Mouse (Mus musculus) inflammation-experienced regulatory T-cells, adult 6 months (primary cell): ENCODE results near the gene Fbxo7. TPM values are rescaled to one million over a fixed set of nuclear protein-coding genes. Genes with fewer than 3 reads are reported as not detected.
"Not testable (repeated sequence)": the region's sequence is repeated elsewhere in the genome, so short reads cannot be mapped to it uniquely, and the experiment has no call there.

Source experiments
- ATAC-seq: one replicate; pipeline ENCODE4 v1.8.0; 2017
- polyA plus RNA-seq, 3 experiments: library from polyadenylated mRNA; unstranded; fragments of 100-300 nt; shearing (Covaris generic); gene quantifications; one replicate each; pipeline ENCODE4 v1.2.1; 2017

Fbxo7 gene
- polyA plus RNA-seq: 10 to 100 TPM; 37.0 to 46.3 (median 40.5) TPM

- ATAC-seq: peak; percentile 89
Measured at GRCm38 (mm10) chr10:86021749-86022473, at the start of gene Fbxo7. Gene Fbxo7 (plus strand): TSS chr10:86021972.

- ATAC-seq: no peak
Measured at GRCm38 (mm10) chr10:85972915-85973314, 48.9 kb upstream of the Fbxo7 start.

- ATAC-seq: no peak
Measured at GRCm38 (mm10) chr10:85989412-85990115, 32.2 kb upstream of the Fbxo7 start.

DNA sequence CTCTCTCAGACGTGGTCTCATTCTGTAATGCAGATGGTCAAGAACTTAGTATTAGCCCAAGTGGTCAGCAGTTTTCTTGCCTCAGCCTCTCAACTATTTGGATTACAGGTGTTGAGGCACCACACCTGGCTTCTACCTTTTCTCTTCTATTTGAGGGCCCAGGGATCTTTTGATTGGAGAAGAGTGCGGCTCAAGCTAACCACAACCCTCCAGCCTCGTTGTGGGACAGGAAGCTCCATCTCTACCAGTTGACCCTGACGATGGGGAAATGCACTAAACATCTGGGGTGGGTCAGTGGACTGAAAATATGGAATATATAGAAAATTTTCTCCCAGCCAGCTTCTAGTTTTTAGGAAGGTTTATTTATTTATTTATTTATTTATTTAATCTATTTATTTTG, 29.4 kb upstream of the Fbxo7 start:
- ATAC-seq: no peak

DNA sequence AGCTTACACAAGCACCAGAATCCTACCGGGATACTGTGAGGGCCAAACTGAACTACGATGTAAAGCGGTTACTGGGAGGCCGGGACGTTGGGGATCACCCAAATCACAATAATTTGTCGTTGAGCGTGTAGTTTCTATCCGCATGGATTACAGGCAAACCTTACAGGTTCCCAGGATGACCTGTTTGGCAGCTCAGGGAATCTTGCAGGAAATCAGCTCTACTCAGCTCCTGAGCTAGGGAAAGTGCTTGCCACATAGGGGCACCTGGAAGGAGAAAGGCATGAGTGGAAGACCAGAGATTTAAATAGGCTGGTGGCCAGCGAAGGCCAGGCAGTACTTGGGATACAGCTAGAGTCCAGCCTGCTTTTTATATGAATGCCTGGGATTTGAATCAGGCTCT, 27.9 kb upstream of the Fbxo7 start:
- ATAC-seq: no peak

DNA sequence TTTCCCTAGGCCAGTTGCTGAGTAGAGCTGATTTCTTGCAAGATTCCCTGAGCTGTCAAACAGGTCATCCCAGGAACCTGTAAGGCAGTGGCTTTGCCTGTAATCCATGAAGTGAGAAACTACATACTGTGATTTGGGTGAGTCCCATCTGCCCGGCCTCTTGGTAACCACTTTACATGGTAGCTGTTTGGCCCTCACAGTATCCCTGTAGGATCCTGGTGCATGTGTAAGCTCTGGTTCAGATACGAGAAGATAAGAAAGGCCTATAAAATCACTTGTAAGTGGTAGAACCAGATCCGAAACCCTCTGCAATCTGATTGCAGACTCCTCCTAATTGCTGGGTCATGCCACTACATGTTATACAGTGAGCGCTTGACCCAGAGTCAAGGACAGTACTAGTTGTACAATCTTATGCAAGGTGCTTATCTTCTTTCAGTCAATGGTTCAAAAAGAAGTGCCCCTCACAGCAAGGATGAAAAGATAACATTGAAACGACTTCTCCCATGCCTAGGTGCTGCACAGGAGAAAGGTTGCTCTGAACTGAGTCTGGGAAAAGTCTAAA, 27.1 kb upstream of the Fbxo7 start:
- no peak for ATAC-seq

DNA sequence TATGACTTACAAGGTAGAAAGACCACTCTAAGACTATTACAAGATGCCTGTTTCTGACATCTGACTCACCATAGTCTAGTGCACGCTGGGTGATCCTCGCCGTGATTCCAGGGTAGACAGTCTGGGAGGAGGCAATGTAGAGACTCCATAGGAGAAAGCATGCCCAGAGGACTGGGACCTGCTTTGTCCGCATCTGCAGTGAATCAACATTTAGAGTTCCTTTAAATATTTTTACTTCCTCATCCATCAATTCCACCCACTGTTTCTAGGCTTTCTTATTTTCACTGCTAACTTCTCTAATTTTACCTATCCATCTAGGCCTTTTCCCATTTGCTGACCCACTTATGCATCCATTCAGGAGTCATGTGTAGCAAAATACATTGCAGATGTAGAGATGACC, 21.3 kb upstream of the Fbxo7 start:
- ATAC-seq: no peak

GRCm38 (mm10) chr10:86006455-86006854, 15.3 kb upstream of the Fbxo7 start:
- no peak for ATAC-seq

DNA sequence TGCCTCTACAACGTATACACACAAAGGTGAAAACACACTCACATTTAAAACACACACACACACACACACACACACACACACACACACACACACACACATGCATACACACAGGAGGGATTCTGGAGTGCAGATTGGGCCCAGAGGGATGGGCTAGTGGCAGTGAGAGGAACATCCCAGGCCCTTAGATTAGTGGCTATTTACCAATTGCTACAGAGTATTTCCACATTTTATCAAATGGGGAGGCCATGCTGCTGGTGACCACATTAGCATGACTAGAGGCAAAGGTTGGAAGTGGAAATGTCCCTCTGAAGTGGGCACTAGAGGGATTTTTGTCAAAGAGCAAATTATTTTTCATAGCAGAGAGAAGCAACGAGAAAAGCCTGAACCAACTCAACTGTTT, 12.1 kb upstream of the Fbxo7 start:
- no peak for ATAC-seq

DNA sequence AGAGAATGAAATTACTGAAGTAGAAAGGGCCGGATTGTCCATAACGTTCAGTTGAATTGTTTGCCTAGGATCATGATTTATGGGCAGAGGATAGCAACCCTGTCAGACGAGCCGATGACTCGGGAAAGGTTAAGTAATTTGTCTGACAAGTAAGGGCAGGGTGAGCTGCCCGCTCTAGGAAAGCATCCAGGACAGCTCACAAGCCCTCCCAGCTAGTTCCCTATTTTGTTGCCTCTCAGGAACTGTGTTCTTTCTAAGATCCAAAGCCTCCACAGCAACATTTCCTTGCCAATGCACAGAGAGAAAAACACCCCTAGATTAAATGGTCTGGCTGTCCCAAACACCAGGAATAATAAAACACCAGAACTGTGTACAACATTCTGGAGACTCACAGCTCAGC, 11.1 kb upstream of the Fbxo7 start:
- no peak for ATAC-seq

DNA sequence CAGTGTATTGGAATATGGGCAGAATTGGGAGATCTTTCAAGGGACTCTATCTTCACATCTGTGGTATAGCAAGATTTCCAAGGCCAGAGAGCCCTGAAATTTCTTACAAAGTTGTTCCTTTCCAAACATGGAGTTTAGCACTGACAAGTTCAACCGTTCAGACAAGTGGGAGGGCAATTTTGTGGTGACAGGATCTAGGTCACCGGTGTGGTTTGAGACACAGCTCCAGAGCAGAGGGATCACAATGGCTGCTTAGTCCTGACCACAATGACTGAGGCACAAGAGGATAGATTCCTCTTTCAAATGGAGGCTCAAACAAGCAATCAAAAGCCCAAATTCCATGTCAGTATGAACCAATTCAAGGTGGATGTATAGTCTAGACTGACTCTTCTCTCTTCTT, 10.6 kb upstream of the Fbxo7 start:
- no peak for ATAC-seq

DNA sequence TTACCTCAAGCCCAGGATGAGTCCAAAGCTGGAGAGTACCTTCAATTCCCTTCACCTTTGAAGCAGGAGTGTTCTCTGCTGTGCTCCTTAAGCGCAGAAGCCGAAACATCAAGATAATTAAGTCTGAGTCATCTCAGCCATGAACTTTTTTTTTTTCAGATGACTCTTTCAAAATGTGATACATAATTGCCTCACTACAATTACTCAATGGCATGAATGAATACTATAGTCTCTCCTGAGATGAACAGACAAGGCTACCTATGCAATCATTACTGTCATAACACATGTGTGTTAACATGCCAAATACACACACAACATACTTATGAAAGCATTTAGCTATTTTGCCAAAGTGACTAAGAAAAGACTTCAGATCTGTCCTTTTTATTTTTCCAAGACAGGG, 10.0 kb upstream of the Fbxo7 start, which contains the start of gene Bpifc:
TSS of gene Bpifc (minus strand) at position 115 of the 400 bp plus-strand sequence.
- no peak for ATAC-seq

DNA sequence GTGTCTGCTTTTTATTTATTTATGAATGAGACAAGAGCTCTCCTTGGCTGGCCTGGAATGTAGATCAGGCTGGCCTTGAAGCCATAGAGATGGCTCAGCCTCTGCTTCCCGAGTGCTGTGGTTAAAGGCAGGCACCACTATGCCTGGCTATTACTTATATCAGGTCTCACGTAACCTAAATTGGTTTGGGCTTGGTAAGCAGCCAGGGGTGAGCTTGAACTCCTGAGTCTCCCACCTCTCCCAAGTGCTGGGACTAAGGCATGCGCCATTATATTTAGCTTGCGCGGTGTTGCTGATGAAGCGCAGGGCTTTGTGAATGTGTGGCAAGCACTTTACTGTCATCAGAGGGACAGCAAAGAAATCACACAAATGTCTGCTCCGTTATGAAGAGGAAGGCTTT, 4.0 kb upstream of the Fbxo7 start:
- no peak for ATAC-seq

DNA sequence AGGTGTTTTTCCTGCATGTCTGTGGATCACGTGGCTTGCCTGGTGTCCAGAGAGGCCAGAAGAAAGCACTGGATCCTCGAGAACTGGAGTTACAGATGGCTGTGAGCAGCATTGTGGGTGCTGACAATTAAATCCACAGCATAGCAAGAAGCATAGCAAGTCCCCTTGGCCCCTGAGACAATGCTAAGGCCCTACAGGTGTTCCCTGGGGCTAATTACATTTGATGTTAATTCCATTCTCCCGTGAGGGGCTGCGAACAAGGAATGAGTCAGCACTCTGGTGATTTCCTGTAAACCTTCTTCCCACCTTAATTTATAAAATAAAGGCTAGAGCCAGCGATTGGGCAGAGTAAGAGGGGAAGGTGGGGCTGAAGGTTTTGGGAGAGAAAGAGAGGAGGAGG, 3.0 kb upstream of the Fbxo7 start:
- ATAC-seq: no peak

DNA sequence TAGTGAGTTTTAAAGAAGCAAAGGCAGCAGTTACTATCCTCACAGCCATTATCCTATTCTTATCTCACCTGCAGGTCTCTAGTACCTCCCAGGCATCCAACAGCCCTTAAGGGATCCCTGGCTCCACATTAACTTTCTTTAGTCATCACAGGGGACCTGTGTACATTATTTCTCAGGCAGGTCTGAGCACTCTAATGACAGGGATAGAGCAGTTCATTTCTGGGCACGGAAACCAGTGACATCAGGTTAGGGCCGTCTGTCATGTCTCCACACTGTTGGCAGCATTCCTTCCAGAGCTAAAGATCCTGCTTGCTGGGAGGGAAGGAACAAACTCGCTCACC, 394 bp upstream of the Fbxo7 start:
- peak; percentile 35 for ATAC-seq

- ATAC-seq: peak; percentile 25
Measured at GRCm38 (mm10) chr10:86022474-86022816, 673 bp downstream of the Fbxo7 start.

DNA sequence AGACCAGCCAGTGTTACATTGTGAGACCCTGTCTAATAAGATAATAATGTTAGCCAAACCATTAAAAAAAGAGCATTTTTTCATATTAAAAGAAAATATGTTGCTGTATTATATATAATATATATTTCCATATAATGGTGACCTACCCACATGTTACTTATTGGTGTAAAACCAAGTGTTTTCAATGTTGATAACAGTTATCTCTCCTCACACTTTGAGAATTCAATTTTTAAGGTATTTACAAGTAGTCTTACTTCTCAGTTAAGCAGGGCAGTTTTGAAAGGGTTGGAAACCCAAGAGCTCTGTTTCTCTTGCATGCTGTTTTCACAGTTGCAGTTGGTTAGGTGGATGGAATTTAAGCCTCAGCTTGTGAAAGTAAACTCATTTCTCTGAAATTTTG, 1.4 kb downstream of the Fbxo7 start:
- no peak for ATAC-seq

GRCm38 (mm10) chr10:86025906-86026305, 4.1 kb downstream of the Fbxo7 start:
- no peak for ATAC-seq

GRCm38 (mm10) chr10:86026354-86026753, 4.6 kb downstream of the Fbxo7 start:
- no peak for ATAC-seq

DNA sequence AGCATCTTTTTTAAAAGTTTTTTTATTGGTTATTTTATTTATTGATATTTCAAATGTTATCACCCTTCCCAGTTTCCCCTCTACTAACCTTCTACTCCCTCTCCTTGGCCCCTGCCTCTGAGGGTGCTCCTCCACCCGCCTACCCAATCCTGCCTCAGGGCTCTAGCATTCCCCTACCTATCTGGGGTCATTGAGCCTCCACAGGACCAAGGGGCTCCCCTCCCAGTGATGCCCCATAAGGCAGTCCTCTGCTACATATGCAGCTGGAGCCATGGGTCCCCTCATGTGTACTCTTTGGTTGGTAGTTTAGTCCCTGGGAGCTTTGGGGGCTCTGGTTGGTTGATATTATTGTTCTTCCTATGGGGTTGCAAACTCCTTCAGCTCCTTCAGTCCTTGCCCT, 5.0 kb downstream of the Fbxo7 start:
- not testable (repeated sequence) for ATAC-seq

- no peak for ATAC-seq
Measured at GRCm38 (mm10) chr10:86030743-86031142, 9.0 kb downstream of the Fbxo7 start.

DNA sequence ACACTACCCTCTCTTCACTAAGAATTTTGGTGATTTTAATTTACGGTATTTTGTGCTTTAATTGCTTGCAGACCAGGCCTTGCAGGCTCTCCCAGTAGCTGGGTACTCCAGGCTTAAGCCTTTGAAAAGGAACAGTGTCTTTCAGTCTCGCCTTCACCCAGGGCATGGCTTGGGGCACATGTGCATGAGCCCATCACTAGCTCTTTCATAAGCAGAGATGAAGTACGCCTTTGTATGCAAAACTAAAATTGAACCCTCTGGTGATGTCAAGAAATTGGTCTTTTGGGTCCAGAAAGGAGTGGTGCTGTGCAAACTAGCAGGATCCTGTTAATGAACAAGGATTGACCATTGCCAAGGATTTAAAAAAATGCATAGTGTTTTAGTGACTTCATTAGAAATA, 10.7 kb downstream of the Fbxo7 start:
- ATAC-seq: no peak

GRCm38 (mm10) chr10:86034007-86034728, 12.4 kb downstream of the Fbxo7 start:
- no peak for ATAC-seq

DNA sequence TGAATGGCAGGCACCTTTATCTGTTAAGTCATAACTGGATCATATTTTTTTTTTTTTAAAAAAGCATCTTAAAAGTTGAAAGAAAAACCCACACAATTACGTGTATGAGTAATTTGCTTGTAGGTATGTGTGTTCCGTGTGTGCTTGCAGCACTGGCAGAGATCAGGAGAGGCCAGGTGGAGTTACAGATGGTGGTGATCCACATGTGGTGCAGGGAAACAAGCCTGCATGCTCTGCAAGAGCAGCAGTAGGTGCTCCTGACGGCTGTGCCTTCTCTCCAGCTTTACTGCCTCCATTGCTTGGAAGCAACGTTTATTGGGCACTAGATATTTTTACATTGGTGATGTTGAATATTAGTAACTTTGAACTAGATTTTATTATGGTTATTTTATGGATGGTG, 21.9 kb downstream of the Fbxo7 start:
- ATAC-seq: no peak
